Mouse (Mus musculus): ENCODE measurements around the gene Dennd4b. TPM values are rescaled to one million over a fixed set of nuclear protein-coding genes. Genes with fewer than 3 reads are reported as not detected.
"Not testable (repeated sequence)": the region's sequence is repeated elsewhere in the genome, so short reads cannot be mapped to it uniquely, and the experiment has no call there.

Gene Dennd4b
- polyA plus RNA-seq, 1 experiment from 2014 or later: 6.1 TPM

- H3K4me1 ChIP-seq (ENCODE audit: insufficient read depth): peaks cover 9% of the 10 kb centered on the region
- ATAC-seq (ENCODE audit: insufficient read depth) (peak; percentile 76), DNase-seq (peak; percentile 91)
- H3K4me2 ChIP-seq: peak within 1 kb of the TSS; percentile 76
- peak within 1 kb of the TSS; percentile 37 for H3K4me3 ChIP-seq (ENCODE audit: low read depth, low read length)
- H3K27ac ChIP-seq (ENCODE audit: low read depth): peak within 1 kb of the TSS; percentile 70
- WGBS: 3% methylated on average over 19 of the region's 19 CpGs
- no peaks in the 10 kb centered on the region for H3K9me3 ChIP-seq (ENCODE audit: low read depth, low read length)
- no peak for TF ChIP-seq CTCF (IDR thresholded peaks at IDR 0.05; ENCODE audit: low read depth)
- H3K9ac ChIP-seq: peak within 1 kb of the TSS; percentile 31; the same call in 1 of the 2 replicates
- no peaks in the 10 kb centered on the region for H3K36me3 ChIP-seq (ENCODE audit: insufficient read depth)
- no peaks in the 10 kb centered on the region for H3K27me3 ChIP-seq (ENCODE audit: insufficient read depth, low read length)
Observed at GRCm38 (mm10) chr3:90242984-90243775, 21.8 kb upstream of the Dennd4b start, which contains the start of gene Creb3l4. TSS of gene Creb3l4 (minus strand) at chr3:90243512.

- no peak for DNase-seq
Observed at GRCm38 (mm10) chr3:90245406-90245805, 19.6 kb upstream of the Dennd4b start.

GRCm38 (mm10) chr3:90247630-90247959, 17.4 kb upstream of the Dennd4b start:
- Histone ChIP-seq H3K4me2 (peak overlapping the region; percentile 73), H3K9me3 (ENCODE audit: low read depth, low read length) (no peaks in the 10 kb centered on the region), H3K4me1 (ENCODE audit: insufficient read depth) (peaks cover 9% of the 10 kb centered on the region), H3K9ac (peak overlapping the region; percentile 79), H3K36me3 (ENCODE audit: insufficient read depth) (peaks cover 18% of the 10 kb centered on the region), H3K27me3 (ENCODE audit: insufficient read depth, low read length) (no peaks in the 10 kb centered on the region), H3K27ac (ENCODE audit: low read depth) (peak overlapping the region; percentile 95), H3K4me3 (ENCODE audit: low read depth, low read length) (peak overlapping the region; percentile 69)
- DNase-seq (no peak), ATAC-seq (ENCODE audit: insufficient read depth) (peak; percentile 29; the same call in 1 of the 2 replicates)
- TF ChIP-seq CTCF (IDR thresholded peaks at IDR 0.05; ENCODE audit: low read depth): 0 out of 2 replicates have a peak, but pooled peaks have one; percentile 18
- WGBS: 1% methylated on average over 3 of the region's 3 CpGs

More at GRCm38 (mm10) chr3:90245406-90245805, 19.6 kb upstream of the Dennd4b start:
- H3K4me1 ChIP-seq (ENCODE audit: insufficient read depth): peaks cover 9% of the 10 kb centered on the region
- no peak overlapping the region for H3K27ac ChIP-seq (ENCODE audit: low read depth)
- ATAC-seq (ENCODE audit: insufficient read depth): no peak
- 48% methylated on average over 2 of the region's 2 CpGs for whole genome bisulfite sequencing
- no peak for TF ChIP-seq CTCF (IDR thresholded peaks at IDR 0.05; ENCODE audit: low read depth)
- no peak overlapping the region for H3K9ac ChIP-seq
- no peaks in the 10 kb centered on the region for H3K9me3 ChIP-seq (ENCODE audit: low read depth, low read length)
- no peak overlapping the region for H3K4me2 ChIP-seq
- peaks cover 4% of the 10 kb centered on the region; the same call in 1 of the 2 replicates for H3K36me3 ChIP-seq (ENCODE audit: insufficient read depth)
- H3K4me3 ChIP-seq (ENCODE audit: low read depth, low read length): no peak overlapping the region
- H3K27me3 ChIP-seq (ENCODE audit: insufficient read depth, low read length): no peaks in the 10 kb centered on the region

GRCm38 (mm10) chr3:90247960-90248745, 16.8 kb upstream of the Dennd4b start, which contains the start of gene Slc39a1:
TSS of gene Slc39a1 (plus strand) at chr3:90248172.
- WGBS: under 1% methylated on average over 44 of the region's 44 CpGs
- DNase-seq (peak; percentile 100), ATAC-seq (ENCODE audit: insufficient read depth) (peak; percentile 92)
- Histone ChIP-seq H3K9me3 (ENCODE audit: low read depth, low read length) (no peaks in the 10 kb centered on the region), H3K27me3 (ENCODE audit: insufficient read depth, low read length) (no peaks in the 10 kb centered on the region), H3K4me2 (peak within 1 kb of the TSS; percentile 73), H3K4me3 (ENCODE audit: low read depth, low read length) (peak within 1 kb of the TSS; percentile 69), H3K4me1 (ENCODE audit: insufficient read depth) (peaks cover 9% of the 10 kb centered on the region), H3K9ac (peak within 1 kb of the TSS; percentile 79), H3K36me3 (ENCODE audit: insufficient read depth) (peaks cover 18% of the 10 kb centered on the region), H3K27ac (ENCODE audit: low read depth) (peak within 1 kb of the TSS; percentile 95)
- TF ChIP-seq CTCF (IDR thresholded peaks at IDR 0.05; ENCODE audit: low read depth): no peak

- H3K4me2 ChIP-seq: peak overlapping the region; percentile 73
- H3K27me3 ChIP-seq (ENCODE audit: insufficient read depth, low read length): no peaks in the 10 kb centered on the region
- H3K36me3 ChIP-seq (ENCODE audit: insufficient read depth): peaks cover 18% of the 10 kb centered on the region
- peak overlapping the region; percentile 79 for H3K9ac ChIP-seq
- ATAC-seq (ENCODE audit: insufficient read depth) (no peak), DNase-seq (peak; percentile 64)
- H3K4me1 ChIP-seq (ENCODE audit: insufficient read depth): peaks cover 7% of the 10 kb centered on the region
- peak overlapping the region; percentile 95 for H3K27ac ChIP-seq (ENCODE audit: low read depth)
- 2% methylated on average over 10 of the region's 10 CpGs for WGBS
- no peaks in the 10 kb centered on the region for H3K9me3 ChIP-seq (ENCODE audit: low read depth, low read length)
- peak overlapping the region; percentile 69 for H3K4me3 ChIP-seq (ENCODE audit: low read depth, low read length)
- TF ChIP-seq CTCF (IDR thresholded peaks at IDR 0.05; ENCODE audit: low read depth): no peak
Observed at GRCm38 (mm10) chr3:90248746-90249100, 16.3 kb upstream of the Dennd4b start.

GRCm38 (mm10) chr3:90250791-90251190, 14.2 kb upstream of the Dennd4b start:
- 76% methylated on average over 6 of the region's 6 CpGs for WGBS
- DNase-seq: no peak
- Histone ChIP-seq H3K9ac (no peak overlapping the region), H3K4me1 (ENCODE audit: insufficient read depth) (peaks cover 8% of the 10 kb centered on the region), H3K9me3 (ENCODE audit: low read depth, low read length) (no peaks in the 10 kb centered on the region), H3K4me2 (no peak overlapping the region), H3K27me3 (ENCODE audit: insufficient read depth, low read length) (no peaks in the 10 kb centered on the region), H3K27ac (ENCODE audit: low read depth) (no peak overlapping the region), H3K4me3 (ENCODE audit: low read depth, low read length) (no peak overlapping the region), H3K36me3 (ENCODE audit: insufficient read depth) (peaks cover 18% of the 10 kb centered on the region)
- no peak for ATAC-seq (ENCODE audit: insufficient read depth)
- no peak for TF ChIP-seq CTCF (IDR thresholded peaks at IDR 0.05; ENCODE audit: low read depth)

- ATAC-seq (ENCODE audit: insufficient read depth); H3K9me3 ChIP-seq (ENCODE audit: low read depth, low read length); H3K4me2 ChIP-seq; H3K4me3 ChIP-seq (ENCODE audit: low read depth, low read length); H3K9ac ChIP-seq; DNase-seq; H3K27me3 ChIP-seq (ENCODE audit: insufficient read depth, low read length); H3K27ac ChIP-seq (ENCODE audit: low read depth); H3K4me1 ChIP-seq (ENCODE audit: insufficient read depth): not testable (repeated sequence)
- 97% methylated on average over 6 of the region's 12 CpGs for whole genome bisulfite sequencing
- H3K36me3 ChIP-seq (ENCODE audit: insufficient read depth): peaks cover 18% of the 10 kb centered on the region
Observed at GRCm38 (mm10) chr3:90251731-90252226, 13.2 kb upstream of the Dennd4b start.

- H3K9me3 ChIP-seq (ENCODE audit: low read depth, low read length); H3K4me3 ChIP-seq (ENCODE audit: low read depth, low read length); H3K27me3 ChIP-seq (ENCODE audit: insufficient read depth, low read length); H3K4me1 ChIP-seq (ENCODE audit: insufficient read depth); DNase-seq; H3K27ac ChIP-seq (ENCODE audit: low read depth); ATAC-seq (ENCODE audit: insufficient read depth); H3K4me2 ChIP-seq; H3K9ac ChIP-seq: not testable (repeated sequence)
- peaks cover 26% of the 10 kb centered on the region for H3K36me3 ChIP-seq (ENCODE audit: insufficient read depth)
- 93% methylated on average over 2 of the region's 2 CpGs for WGBS
Observed at GRCm38 (mm10) chr3:90252659-90253058, 12.3 kb upstream of the Dennd4b start.

- not testable (repeated sequence) for H3K9ac ChIP-seq; H3K9me3 ChIP-seq (ENCODE audit: low read depth, low read length); DNase-seq; H3K4me2 ChIP-seq; H3K27me3 ChIP-seq (ENCODE audit: insufficient read depth, low read length); H3K27ac ChIP-seq (ENCODE audit: low read depth); H3K4me3 ChIP-seq (ENCODE audit: low read depth, low read length); H3K4me1 ChIP-seq (ENCODE audit: insufficient read depth)
- H3K36me3 ChIP-seq (ENCODE audit: insufficient read depth): peaks cover 30% of the 10 kb centered on the region
- WGBS: 88% methylated on average over 1 of the region's 1 CpGs
- ATAC-seq (ENCODE audit: insufficient read depth): peak; percentile 0; the same call in 1 of the 2 replicates
Observed at GRCm38 (mm10) chr3:90253174-90253573, 11.8 kb upstream of the Dennd4b start.

All from lung, embryonic 14.5 days (tissue).